Mouse (Mus musculus): Measurements from ENCODE around the gene Ptprj.

- TF ChIP-seq POLR2A (IDR thresholded peaks at IDR 0.05; ENCODE audit: insufficient read depth, low read depth, low read length) (no peak), CTCF (IDR thresholded peaks at IDR 0.05; ENCODE audit: insufficient read depth, low read depth, low read length) (no peak)
Observed at GRCm38 (mm10) chr2:90496680-90497074, 83.8 kb downstream of the Ptprj start.

Data from olfactory bulb, adult 2 months (tissue).